Mouse (Mus musculus) right cerebral cortex, adult 2 months (tissue): ENCODE data around the gene Dpm3.
"Not testable (repeated sequence)": the region's sequence is repeated elsewhere in the genome, so short reads cannot be mapped to it uniquely, and the experiment has no call there.

Source experiments
- DNase-seq, 2 experiments: peaks; one replicate each; pipeline ENCODE4 v3.0.0; 2021 to 2022; ENCODE audit warnings: low spot score in 2 of 2

Dpm3 gene

DNA sequence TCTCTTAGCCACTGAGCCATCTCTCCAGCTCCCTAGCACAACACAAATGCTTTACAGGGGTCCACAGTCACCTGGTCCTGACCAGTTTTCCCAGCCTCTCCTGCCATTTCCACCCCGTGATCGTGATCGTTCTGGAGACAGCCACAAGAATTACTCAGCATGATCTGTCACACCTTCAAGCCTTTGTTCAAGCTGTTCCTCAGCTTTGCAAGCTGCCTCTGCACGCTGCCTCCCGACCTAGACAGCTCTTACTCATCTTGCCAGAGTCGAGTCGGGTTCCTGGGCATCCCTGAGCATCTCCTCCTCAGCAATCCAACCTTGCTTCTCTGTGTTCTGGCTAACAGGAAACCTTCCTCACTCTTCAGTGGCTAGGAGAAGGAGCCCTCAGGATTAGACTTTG lies at the start of gene Dpm3:
Gene Dpm3 (plus strand): TSS at position 283 of the 400 bp plus-strand sequence.
- DNase-seq, result no peak

- DNase-seq, result no peak
Observed at GRCm38 (mm10) chr3:89209731-89210130, 49.4 kb upstream of the Dpm3 start.

DNA sequence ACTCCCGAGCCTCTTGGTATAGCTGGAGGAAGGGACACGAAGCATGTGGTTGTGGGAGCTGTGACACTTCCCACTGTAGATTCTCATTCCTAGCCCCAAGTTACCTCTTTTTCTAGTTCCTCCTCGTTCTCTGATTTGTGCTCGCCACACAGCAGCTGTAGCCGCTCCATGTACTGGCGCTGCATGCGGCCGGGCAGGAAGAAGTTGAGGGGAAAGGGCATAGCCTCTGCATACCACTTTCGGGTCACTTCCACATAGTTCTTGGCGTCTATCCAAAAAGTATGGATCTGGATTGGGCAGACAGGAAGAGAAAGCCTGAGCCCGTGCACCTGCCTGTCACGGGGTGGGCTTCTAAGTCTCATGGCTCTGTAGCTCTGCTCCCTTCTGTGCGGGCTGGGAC lies 49.0 kb upstream of the Dpm3 start:
- no peak for DNase-seq

DNA sequence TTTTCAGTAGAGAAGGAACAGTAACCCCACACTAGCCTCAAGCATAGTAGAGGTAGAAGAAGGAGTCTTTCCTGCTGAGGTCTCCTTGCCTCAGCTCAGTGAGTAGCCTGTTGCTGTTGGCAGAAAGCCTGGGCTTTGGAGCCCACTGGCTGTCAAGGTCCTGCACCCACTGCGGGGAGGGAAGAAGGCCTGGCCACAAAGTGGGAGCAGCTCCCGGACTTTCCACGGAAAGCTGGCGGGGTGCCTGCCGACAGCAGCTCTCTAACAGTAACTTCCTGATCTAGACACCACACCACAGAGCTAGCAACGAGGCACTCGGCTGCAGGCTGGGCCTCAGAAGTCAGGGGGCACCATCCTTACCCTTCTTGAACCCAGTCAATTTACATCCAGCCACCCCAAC lies 48.4 kb upstream of the Dpm3 start:
- no peak for DNase-seq

DNA sequence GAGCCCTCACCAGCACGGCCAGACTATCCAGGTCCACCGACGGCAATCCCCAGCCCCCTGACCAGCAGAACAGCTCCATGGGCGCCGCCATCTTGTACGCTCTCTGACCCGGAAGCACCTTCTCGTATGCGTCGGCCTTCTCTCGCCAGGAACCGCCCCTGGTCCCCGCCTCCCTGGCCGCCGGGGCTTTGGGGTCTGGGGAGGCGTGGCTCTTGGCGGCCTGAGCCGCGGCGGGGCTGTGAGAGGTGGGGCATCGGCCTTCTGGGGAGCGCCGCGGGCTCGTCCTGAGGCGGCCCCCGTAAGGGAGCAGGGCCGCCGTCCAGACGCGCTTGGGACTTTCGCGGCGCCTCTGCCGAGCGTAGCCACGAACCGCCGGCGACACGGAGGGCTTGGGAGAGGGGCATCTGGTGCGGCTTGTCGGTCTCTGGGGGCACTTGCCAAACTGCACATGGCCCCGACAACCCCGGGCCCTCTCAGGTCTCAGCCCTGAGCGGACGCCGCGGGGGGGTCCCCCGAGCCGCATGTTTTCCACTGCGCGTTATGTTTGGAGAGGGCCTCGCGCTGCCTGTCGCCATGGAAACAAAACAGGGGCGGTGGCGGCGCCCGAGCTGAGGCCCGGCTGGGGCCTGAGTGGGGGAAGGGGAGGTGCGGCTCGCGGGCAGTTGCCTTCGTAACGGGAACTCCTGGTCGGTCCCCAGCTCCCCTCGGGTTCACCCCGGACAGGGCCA lies 45.2 kb upstream of the Dpm3 start:
- DNase-seq, result peak; percentile 94

DNA sequence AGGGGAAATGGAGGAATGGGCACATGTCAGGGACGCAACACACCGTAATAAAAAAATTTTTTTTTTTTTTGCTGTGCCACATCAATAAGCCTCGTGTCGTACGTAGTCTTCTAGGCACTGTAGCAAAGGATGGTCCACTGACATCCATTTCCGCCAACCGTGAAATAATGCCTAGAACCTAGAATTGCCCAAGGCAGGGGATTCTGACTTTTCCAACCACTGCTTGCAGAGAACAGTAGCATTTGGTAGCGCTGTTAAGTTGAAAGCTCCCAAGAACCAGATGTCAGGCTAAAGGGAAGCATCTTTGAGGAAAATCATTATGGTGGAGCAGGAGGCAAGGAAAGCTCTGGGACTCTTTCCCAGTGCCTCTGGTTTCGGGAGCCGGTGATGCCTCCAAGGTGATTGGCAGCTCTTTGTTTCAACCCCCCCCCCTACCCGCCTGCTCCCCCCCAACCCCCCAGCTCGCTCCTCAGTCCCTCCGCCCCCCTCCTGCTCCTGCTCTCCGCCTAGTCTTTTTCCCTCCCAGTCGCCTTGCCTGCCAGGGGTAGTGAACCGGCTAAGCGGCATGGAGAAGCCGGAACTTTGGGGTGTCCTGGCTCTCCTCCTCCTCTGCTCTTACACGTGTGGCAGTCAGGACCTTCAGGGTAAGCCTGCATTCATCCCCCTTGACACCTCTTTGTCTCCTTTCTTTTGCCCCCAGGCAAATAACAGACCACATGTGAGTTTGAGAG lies 44.3 kb upstream of the Dpm3 start, which contains the start of gene Thbs3:
Gene Thbs3 (plus strand): TSS at position 500 of the 731 bp plus-strand sequence.
- no peak for DNase-seq

DNA sequence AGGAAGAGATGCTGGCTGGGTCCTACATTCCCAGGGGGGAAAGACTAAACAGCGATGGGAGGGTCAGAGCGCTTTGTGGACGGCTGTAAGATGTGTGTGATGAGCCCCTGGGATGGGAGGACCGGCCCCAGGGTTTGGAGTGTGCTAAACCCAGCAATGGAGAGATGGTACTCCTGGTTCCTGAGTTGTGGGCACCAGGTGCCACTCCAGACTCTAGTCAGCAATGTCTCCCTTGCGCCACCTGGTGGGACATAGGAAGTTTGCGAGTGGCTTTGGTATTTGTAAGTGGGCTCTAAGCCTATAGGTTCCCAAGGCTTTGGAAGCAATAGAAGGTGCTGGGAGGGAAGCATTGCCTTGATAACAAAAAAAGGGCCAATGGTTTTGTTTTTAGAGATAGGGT lies 43.3 kb upstream of the Dpm3 start:
- DNase-seq, result peak; percentile 88 to 96

GRCm38 (mm10) chr3:89216407-89216806 lies 42.8 kb upstream of the Dpm3 start:
- DNase-seq, result not testable (repeated sequence)

- DNase-seq, result no peak
Observed at GRCm38 (mm10) chr3:89218271-89218670, 40.9 kb upstream of the Dpm3 start.

- DNase-seq, result no peak
Observed at GRCm38 (mm10) chr3:89219546-89219945, 39.6 kb upstream of the Dpm3 start.

GRCm38 (mm10) chr3:89221167-89221566 lies 38.0 kb upstream of the Dpm3 start:
- DNase-seq, result no peak

GRCm38 (mm10) chr3:89224796-89225195 lies 34.4 kb upstream of the Dpm3 start:
- no peak for DNase-seq

DNA sequence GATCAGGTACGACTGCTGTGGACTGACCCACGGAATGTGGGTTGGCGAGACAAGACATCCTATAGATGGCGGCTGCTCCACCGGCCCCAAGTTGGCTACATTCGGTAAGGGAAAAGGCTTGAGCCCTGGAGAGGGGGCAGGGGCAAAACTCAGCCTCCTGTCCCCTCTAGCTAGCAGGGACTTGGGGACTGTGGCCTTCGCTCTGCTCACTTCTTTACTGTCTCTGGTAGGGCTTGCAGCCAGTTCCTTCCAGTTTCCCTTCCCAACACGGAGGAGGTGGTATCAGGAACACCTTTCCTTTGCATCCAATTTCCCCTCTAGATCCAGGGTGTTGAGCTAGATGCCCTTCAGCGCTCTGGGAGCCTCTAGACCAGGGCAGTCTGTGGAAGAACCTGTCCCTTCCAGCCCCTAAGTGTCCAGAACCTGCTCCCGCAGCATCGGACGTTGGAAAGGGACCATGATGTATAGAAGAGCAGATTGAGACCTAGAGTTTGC lies 33.8 kb upstream of the Dpm3 start:
- DNase-seq, result no peak

DNA sequence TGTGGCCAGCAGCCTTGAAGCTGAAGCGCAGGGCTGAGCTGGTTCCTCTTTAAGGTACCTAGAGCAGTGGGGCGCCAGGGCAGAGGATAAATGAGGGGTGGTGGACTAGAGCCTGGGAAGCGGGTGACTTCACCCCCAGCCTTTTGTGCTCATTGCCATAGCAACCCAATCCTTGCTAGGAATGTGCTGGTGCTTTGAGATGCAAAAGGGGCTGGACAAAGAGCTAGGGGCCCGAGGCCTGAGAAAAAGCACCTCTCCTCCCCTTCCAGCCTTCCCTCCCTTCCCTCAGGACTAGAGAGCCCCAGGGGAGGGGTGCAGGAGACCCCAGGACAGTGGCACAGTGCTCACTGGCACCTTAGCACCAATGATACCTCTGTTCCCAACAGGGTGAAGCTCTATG lies 33.2 kb upstream of the Dpm3 start:
- DNase-seq, result no peak

GRCm38 (mm10) chr3:89226361-89226760 lies 32.8 kb upstream of the Dpm3 start:
- no peak for DNase-seq

GRCm38 (mm10) chr3:89226900-89227299 lies 32.3 kb upstream of the Dpm3 start, which contains the start of gene Mtx1:
TSS of gene Mtx1 (minus strand) at chr3:89227088.
- no peak for DNase-seq

DNA sequence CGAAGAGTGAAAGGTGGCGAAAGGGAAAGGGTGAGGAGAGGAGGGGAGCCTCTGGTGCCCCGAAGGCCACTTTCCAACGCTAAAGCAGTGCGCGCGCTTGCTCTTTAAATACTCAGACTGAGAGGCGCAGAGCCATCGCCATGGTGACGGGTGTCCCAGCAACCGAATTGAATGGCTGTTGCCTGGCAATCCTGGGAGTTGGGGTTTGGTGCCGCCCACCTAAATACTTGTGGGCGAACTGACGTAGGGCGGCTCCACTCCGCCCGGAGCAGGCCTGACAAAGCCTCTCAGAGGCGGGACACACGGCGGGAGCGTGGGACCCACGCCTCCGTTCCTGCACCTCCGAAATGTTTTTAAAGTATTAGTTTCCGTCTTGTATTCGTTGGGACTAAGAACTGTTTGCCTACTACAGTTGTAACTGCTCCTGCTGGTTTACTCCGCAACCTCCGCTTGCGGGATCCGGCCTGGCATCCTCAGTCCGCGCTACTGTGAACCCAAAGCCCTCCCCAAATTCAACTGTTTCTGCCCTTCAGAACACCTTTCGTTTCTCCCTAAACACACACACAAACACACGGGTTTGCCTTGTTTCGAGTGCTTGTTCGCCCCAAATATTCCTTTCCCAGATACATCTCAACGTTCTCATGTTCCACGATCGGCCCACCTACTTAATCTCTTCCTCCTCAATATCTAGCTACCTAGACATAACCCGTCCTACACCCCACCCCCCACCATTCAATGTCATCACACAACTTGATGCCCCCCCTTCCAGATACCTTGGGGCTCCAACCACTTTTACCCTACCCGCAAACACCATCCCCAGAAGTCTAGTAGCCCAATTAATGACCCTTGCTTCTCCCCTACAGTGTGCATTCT lies 31.6 kb upstream of the Dpm3 start:
- peak; percentile 92 to 96 for DNase-seq

GRCm38 (mm10) chr3:89228180-89228549 lies 31.0 kb upstream of the Dpm3 start:
- DNase-seq, result peak; percentile 88 to 89

DNA sequence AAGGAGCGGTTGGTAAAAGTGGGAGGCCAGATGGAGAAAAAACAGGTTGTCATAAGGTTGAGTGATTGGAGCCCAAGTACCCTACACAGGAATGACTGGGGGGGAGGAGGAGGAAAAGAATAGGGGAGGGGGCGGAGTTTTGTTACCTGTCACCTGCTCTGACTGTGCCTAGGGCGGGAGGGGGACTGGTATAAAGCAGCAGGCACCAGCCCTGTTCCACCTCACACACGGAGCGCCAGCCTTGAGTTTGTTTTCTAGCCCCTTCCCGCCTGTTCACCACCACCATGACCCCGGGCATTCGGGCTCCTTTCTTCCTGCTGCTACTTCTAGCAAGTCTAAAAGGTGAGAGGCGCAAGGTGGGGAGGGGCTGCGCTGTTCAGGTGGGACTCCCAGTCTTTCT lies 30.3 kb upstream of the Dpm3 start, which contains the start of gene Muc1:
Gene Muc1 (plus strand): TSS at position 222 of the 400 bp plus-strand sequence.
- no peak for DNase-seq

DNA sequence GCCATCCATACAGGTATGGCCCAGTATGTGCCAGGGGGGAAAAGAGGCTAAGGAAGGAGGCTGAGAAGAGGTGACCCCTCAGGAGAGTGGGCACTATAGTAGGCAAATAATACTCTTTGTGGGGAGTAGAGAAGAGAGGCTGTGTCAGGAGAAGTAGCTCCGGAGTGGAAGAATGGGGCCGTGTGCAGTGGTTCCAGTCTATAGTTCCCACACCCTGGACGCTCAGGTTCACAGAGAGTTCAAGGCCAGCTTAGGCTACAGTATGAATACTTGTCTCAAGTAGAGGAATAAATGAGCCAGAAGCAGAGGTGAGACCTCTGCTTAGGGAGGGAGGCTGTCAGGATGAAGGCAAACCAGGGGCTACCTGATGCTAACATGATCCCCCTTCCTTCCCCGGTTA lies 29.9 kb upstream of the Dpm3 start:
- no peak for DNase-seq

GRCm38 (mm10) chr3:89230561-89230960 lies 28.6 kb upstream of the Dpm3 start:
- no peak for DNase-seq

DNA sequence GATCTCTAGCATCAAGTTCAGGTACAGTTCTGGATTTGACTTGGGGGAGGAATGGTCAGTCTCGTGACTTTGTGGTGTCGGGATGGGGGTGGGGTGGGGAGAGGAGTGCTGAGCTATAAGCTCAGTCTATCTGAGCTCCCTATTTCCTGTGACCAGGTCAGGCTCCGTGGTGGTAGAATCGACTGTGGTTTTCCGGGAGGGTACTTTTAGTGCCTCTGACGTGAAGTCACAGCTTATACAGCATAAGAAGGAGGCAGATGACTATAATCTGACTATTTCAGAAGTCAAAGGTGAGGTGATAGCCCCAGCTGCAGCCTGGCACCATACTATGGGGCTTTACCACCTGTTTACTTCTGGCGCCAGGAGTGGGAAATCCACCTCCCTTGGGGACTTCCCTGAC lies 27.8 kb upstream of the Dpm3 start:
- no peak for DNase-seq
